Mouse (Mus musculus) neural tube, embryonic 11.5 days (tissue): ENCODE measurements at regions not wholly inside any gene's neighbourhood (a gene's known extent, or its start where the extent isn't known, plus 50 kb on each side); places are given as distances from the start of the nearest gene placed in this dataset.

ENCODE experiments used
- ATAC-seq: fragments of 200-750 bp; cut with Nextera tagmentation; 2 replicates; pipeline ENCODE4 v1.8.0; 2017; ENCODE audit warnings: moderate number of reproducible peaks, mild to moderate bottlenecking, moderate TSS enrichment, moderate library complexity; ENCODE audit not compliant: insufficient read depth, low FRiP score, low TSS enrichment
- DNase-seq: peaks from one replicate; pipeline ENCODE4 v3.0.0-alpha.2; 2015; ENCODE audit warnings: low spot score
- H3K27ac ChIP-seq: fragments of 300-500 bp; sonication (generic); 2 replicates; pipeline ENCODE4 v1.5.1; 2014; ENCODE audit warnings: low read depth, mild to moderate bottlenecking, low read length
- H3K27me3 ChIP-seq: fragments of 300-500 bp; sonication (generic); 2 replicates; pipeline ENCODE4 v1.6.1; 2014; ENCODE audit warnings: mild to moderate bottlenecking, low read length, mixed read lengths; ENCODE audit not compliant: control insufficient read depth, insufficient read depth
- H3K36me3 ChIP-seq: fragments of 300-500 bp; sonication (generic); 2 replicates; pipeline ENCODE4 v1.6.1; 2014; ENCODE audit warnings: mild to moderate bottlenecking, low read length, moderate library complexity, mixed read lengths; ENCODE audit not compliant: control insufficient read depth, insufficient read depth
- H3K4me1 ChIP-seq: fragments of 300-500 bp; sonication (generic); 2 replicates; pipeline ENCODE4 v1.6.1; 2014; ENCODE audit warnings: low read length, mixed read lengths; ENCODE audit not compliant: control insufficient read depth, insufficient read depth
- H3K4me2 ChIP-seq: fragments of 300-500 bp; sonication (generic); 2 replicates; pipeline ENCODE4 v1.6.1; 2014; ENCODE audit warnings: low read depth, mild to moderate bottlenecking, moderate library complexity
- H3K4me3 ChIP-seq: fragments of 300-500 bp; sonication (generic); 2 replicates; pipeline ENCODE4 v1.5.1; 2014; ENCODE audit warnings: low read depth, low read length
- H3K9ac ChIP-seq: fragments of 300-500 bp; sonication (generic); 2 replicates; pipeline ENCODE4 v1.6.1; 2014; ENCODE audit warnings: mild to moderate bottlenecking, low read length
- H3K9me3 ChIP-seq: fragments of 300-500 bp; sonication (generic); 2 replicates; pipeline ENCODE4 v1.6.1; 2016; ENCODE audit warnings: low read length; ENCODE audit not compliant: control insufficient read depth
- WGBS: fragments of 180-500 bp; shearing (Covaris S2); extraction: QIAGEN DNeasy Blood & Tissue Kit; methylation state at CpG from one replicate; pipeline ENCODE4 v1.1.7; 2014; 5-methylcytosine and 5-hydroxymethylcytosine counted together

- Histone ChIP-seq H3K36me3 (no peaks in the 10 kb centered on the region), H3K9me3 (no peaks in the 10 kb centered on the region), H3K27me3 (no peaks in the 10 kb centered on the region), H3K27ac (no peak overlapping the region), H3K4me1 (no peaks in the 10 kb centered on the region), H3K9ac (no peak overlapping the region), H3K4me2 (no peak overlapping the region), H3K4me3 (no peak overlapping the region)
- no peak for ATAC-seq
- WGBS = 43% methylated on average over 2 of the region's 2 CpGs
- DNase-seq = no peak
Measured at GRCm38 (mm10) chr3:120591183-120591582, 580.3 kb downstream of the Rwdd3 start.

DNA sequence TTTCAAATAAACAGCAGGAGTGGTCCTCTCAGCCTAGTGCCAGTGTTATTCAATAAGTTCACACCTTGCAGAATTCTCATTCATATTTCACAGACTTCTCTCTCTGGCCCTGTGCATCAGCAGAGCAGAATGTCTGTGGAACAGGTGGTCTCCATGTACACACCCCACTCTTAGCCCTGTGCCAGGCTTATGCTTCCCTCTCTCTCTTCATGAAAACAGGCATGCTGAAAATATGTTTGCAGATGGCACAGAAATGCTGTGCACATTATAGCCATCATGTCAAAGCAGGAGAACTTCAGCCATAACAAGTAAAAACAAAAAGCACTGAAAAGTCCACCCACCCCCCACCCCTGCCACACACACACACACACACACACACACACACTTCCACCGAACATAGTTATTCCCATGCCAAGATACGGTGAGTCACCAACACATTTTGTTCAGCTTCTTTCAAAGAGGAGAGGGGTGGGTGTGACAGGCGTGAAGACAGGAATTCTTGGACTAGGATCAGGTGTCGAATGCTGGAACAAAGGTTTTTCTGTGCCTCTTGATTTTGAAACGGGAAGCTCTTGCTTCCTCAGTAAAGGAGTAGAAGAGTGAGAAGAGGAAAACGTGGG is 600.6 kb downstream of the Rwdd3 start:
- no peaks in the 10 kb centered on the region for H3K27me3 ChIP-seq
- no peak overlapping the region for H3K9ac ChIP-seq
- no peaks in the 10 kb centered on the region for H3K4me1 ChIP-seq
- ATAC-seq (no peak), DNase-seq (no peak)
- WGBS = 67% methylated on average over 6 of the region's 6 CpGs
- H3K27ac ChIP-seq = no peak overlapping the region
- no peaks in the 10 kb centered on the region for H3K9me3 ChIP-seq
- H3K4me3 ChIP-seq = no peak overlapping the region
- H3K36me3 ChIP-seq = no peaks in the 10 kb centered on the region
- H3K4me2 ChIP-seq = no peak overlapping the region

- no peaks in the 10 kb centered on the region for H3K9me3 ChIP-seq
- no peaks in the 10 kb centered on the region for H3K36me3 ChIP-seq
- H3K27me3 ChIP-seq = no peaks in the 10 kb centered on the region
- no peak overlapping the region for H3K4me3 ChIP-seq
- H3K4me2 ChIP-seq = no peak overlapping the region
- H3K27ac ChIP-seq = no peak overlapping the region
- H3K9ac ChIP-seq = no peak overlapping the region
- DNase-seq (peak; percentile 20), ATAC-seq (peak; percentile 16; the same call in 1 of the 2 replicates)
- H3K4me1 ChIP-seq = no peaks in the 10 kb centered on the region
- 57% methylated on average over 21 of the region's 21 CpGs for WGBS
Measured at GRCm38 (mm10) chr3:120541556-120542476, 629.7 kb downstream of the Rwdd3 start.

DNA sequence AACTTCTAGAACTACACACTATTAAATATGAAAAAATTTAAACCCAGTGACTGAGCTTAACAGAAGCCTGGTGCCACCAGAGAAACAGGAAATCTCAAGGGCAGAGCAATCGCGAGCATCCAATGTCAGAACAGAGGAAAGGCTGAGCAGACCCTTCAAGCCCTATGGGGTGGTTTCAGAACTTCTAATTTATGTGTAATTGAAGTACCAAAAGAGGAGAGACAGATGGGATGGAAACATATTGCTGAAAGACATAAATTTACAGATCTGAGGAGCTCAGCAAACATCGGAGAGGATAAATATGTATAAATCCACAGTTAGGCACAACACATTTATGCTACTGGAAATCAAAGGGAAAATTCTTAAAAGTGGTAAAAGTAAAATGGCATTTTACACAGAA is 637.6 kb downstream of the Rwdd3 start:
- no peak overlapping the region for H3K27ac ChIP-seq
- no peak overlapping the region for H3K4me3 ChIP-seq
- no peak overlapping the region for H3K9ac ChIP-seq
- no peaks in the 10 kb centered on the region for H3K36me3 ChIP-seq
- ATAC-seq (no peak), DNase-seq (no peak)
- WGBS = 74% methylated on average over 3 of the region's 3 CpGs
- no peaks in the 10 kb centered on the region for H3K27me3 ChIP-seq
- H3K9me3 ChIP-seq = no peaks in the 10 kb centered on the region
- H3K4me1 ChIP-seq = no peaks in the 10 kb centered on the region
- no peak overlapping the region for H3K4me2 ChIP-seq

GRCm38 (mm10) chr3:120531880-120532580 is 639.5 kb downstream of the Rwdd3 start:
- H3K9me3 ChIP-seq = no peaks in the 10 kb centered on the region
- H3K27me3 ChIP-seq = no peaks in the 10 kb centered on the region
- no peak overlapping the region for H3K4me3 ChIP-seq
- no peak overlapping the region for H3K9ac ChIP-seq
- DNase-seq = no peak
- no peaks in the 10 kb centered on the region for H3K36me3 ChIP-seq
- H3K27ac ChIP-seq = no peak overlapping the region
- WGBS = 81% methylated on average over 9 of the region's 9 CpGs
- ATAC-seq = no peak
- H3K4me2 ChIP-seq = no peak overlapping the region
- H3K4me1 ChIP-seq = no peaks in the 10 kb centered on the region

DNA sequence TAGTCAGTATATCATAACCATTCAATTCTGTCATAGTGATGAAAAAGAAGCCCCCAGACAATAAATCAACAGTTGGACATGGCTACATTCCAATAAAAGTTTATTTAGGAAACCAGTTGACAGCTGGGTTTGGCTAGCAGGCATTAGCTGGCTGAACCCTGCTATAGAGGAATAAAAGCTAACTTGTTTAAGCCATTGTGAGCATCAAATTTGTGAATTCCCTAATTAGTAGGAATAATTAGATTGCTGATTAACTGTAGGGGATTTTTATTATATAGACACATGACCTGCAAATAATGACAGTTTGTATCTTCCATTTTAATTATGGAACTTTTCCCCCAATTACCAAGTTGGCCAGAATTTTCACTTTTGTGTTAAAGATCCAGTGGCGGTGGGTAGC is 659.8 kb downstream of the Rwdd3 start:
- no peak for DNase-seq
- no peak overlapping the region for H3K4me3 ChIP-seq
- no peak overlapping the region for H3K4me2 ChIP-seq
- no peaks in the 10 kb centered on the region for H3K9me3 ChIP-seq
- WGBS = 95% methylated on average over 1 of the region's 1 CpGs
- no peaks in the 10 kb centered on the region for H3K4me1 ChIP-seq
- ATAC-seq = no peak
- H3K36me3 ChIP-seq = no peaks in the 10 kb centered on the region
- H3K27ac ChIP-seq = no peak overlapping the region
- no peak overlapping the region for H3K9ac ChIP-seq
- H3K27me3 ChIP-seq = no peaks in the 10 kb centered on the region

DNA sequence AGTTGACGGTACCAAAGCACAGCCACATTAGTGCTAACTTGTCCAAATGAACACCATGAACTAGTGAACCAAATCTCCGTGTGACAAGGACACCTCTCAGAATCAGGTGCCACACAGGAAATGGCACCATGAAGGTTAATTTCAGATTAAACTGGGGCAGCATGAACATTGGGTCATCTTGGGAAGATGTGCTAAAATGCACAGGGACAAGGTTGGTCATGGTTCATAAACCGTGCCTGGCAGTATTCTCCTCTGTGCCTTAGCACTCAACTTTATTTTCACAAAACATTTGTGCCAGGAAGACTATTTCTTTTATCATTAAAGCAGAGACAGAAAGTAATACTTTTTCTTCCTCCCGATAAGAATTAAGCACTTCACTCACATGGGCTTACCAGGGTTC is 672.6 kb downstream of the Rwdd3 start:
- no peak overlapping the region for H3K9ac ChIP-seq
- H3K36me3 ChIP-seq = no peaks in the 10 kb centered on the region
- no peak overlapping the region for H3K4me3 ChIP-seq
- ATAC-seq = no peak
- no peak for DNase-seq
- H3K27me3 ChIP-seq = no peaks in the 10 kb centered on the region
- no peaks in the 10 kb centered on the region for H3K9me3 ChIP-seq
- H3K27ac ChIP-seq = no peak overlapping the region
- H3K4me2 ChIP-seq = no peak overlapping the region
- WGBS = 83% methylated on average over 4 of the region's 4 CpGs
- no peaks in the 10 kb centered on the region for H3K4me1 ChIP-seq

DNA sequence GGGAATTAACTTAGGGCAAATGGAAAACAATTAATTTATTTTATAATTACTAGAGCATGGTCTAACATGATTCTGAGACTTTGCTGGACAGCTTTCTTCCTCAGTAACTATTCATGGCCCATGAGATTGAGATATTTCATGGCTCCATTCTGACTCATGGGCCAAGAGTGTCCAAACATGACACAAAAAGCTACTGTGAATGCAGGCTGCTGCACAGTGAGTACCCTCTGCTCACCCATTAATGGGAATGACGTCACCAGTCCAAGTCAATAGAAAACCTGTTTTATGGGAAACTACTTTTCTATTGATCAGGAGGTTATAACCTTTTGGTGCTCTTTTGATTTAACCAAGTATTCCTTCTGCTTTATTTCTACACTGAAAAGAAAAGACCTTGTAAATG is 693.6 kb downstream of the Rwdd3 start:
- 0 out of 2 replicates have a peak, but pooled peaks have one; percentile 35 for ATAC-seq

More for the DNA sequence above, 693.6 kb downstream of the Rwdd3 start:
- WGBS = 55% methylated on average over 1 of the region's 1 CpGs
- Histone ChIP-seq H3K27ac (no peak overlapping the region), H3K27me3 (no peaks in the 10 kb centered on the region), H3K36me3 (no peaks in the 10 kb centered on the region), H3K4me3 (no peak overlapping the region), H3K9ac (no peak overlapping the region), H3K4me1 (no peaks in the 10 kb centered on the region), H3K9me3 (no peaks in the 10 kb centered on the region), H3K4me2 (no peak overlapping the region)
- no peak for DNase-seq
